Mouse (Mus musculus) C2C12 (cell line): ENCODE data around the gene Ube2d2b.

ENCODE experiments used
- CTCF ChIP-seq: IDR thresholded peaks from one replicate; pipeline ENCODE4 v1.5.1; 2011; ENCODE audit not compliant: control insufficient read depth, insufficient read depth, insufficient read length
- MAX ChIP-seq: IDR thresholded peaks from one replicate; pipeline ENCODE4 v1.6.1; 2011; ENCODE audit warnings: mild to moderate bottlenecking, control low read depth
- MYOD1 ChIP-seq: IDR thresholded peaks from one replicate; pipeline ENCODE4 v1.6.1; 2011; ENCODE audit warnings: low read depth; ENCODE audit not compliant: control insufficient read depth, insufficient read length

- no peak for TF ChIP-seq CTCF
- no peak for TF ChIP-seq MYOD1
- TF ChIP-seq MAX, result no peak
Observed at GRCm38 (mm10) chr5:107798290-107798689, 31.6 kb upstream of the Ube2d2b start.
